Mouse (Mus musculus) ovary, postnatal 36 days (tissue): ENCODE results near the gene Dbf4.

Experiments
- DNase-seq: peaks from one replicate; pipeline ENCODE4 v3.0.0; 2022; ENCODE audit warnings: low spot score, mixed read lengths

The Dbf4 gene

GRCm38 (mm10) chr5:8366771-8367613 is 55.5 kb downstream of the Dbf4 start:
- no peak for DNase-seq

- no peak for DNase-seq
Observed at GRCm38 (mm10) chr5:8362361-8362760, 60.2 kb downstream of the Dbf4 start.

- no peak for DNase-seq
Observed at GRCm38 (mm10) chr5:8357677-8358076, 64.8 kb downstream of the Dbf4 start.

- DNase-seq = no peak
Observed at GRCm38 (mm10) chr5:8356885-8357651, 65.4 kb downstream of the Dbf4 start.

DNA sequence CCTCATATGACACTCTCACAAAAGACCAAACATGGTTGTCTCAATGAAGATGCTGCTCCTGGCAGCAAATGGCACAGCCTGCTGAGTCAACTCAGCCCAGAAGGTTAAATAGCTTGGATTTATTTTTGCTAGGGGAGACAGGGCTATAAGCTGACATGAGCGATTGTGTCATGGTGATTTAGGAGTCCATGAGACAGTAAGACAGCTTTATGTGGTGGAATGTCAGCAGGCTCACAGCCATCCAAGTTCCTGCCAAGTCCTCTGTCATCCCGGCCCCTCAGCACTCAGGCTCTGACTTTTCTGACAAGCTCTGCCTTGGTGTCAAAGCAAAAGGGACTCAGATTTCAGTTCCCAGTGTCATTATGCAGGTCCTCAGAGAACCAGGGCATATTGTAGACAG is 66.2 kb downstream of the Dbf4 start:
- DNase-seq = no peak

DNA sequence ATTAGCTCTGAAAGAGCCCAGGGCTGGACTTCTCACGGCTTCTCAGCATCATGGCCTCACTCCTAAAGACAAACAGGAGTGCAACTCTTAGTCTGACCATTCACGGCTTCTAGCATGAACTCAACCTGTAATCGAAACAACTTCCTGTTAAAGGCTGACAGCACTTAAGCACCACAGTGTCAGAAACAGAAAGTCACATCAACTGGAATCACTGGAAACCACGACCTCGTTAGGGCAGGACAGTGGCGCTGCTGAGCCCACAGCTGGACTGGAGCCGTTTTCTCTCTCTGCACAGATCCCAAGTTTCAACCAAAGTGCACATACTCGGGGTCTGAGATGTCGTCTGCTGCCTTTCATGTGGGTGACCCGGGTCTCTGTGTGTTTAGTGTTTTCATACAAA is 73.0 kb downstream of the Dbf4 start:
- DNase-seq = no peak
